Mouse (Mus musculus): Measurements from ENCODE around the gene Uba52. TPM values are rescaled to one million over a fixed set of nuclear protein-coding genes. Genes with fewer than 3 reads are reported as not detected.

Uba52 gene
- total RNA-seq, 2 experiments from 2014 or later = 1,698 to 1,707 TPM

GRCm38 (mm10) chr8:70503062-70503750, 7.4 kb downstream of the Uba52 start:
- DNase-seq = peak; percentile 81

GRCm38 (mm10) chr8:70502540-70502939, 8.1 kb downstream of the Uba52 start:
- DNase-seq = no peak

- DNase-seq = peak; percentile 66
Observed at GRCm38 (mm10) chr8:70501820-70502529, 8.6 kb downstream of the Uba52 start.

GRCm38 (mm10) chr8:70500386-70501301, 10.0 kb downstream of the Uba52 start:
- DNase-seq = no peak

- DNase-seq = no peak
Observed at GRCm38 (mm10) chr8:70495771-70496062, 14.9 kb downstream of the Uba52 start.

- DNase-seq = no peak
Observed at GRCm38 (mm10) chr8:70495001-70495770, 15.4 kb downstream of the Uba52 start.

GRCm38 (mm10) chr8:70494416-70494945, 16.1 kb downstream of the Uba52 start:
- no peak for DNase-seq

GRCm38 (mm10) chr8:70493692-70494415, 16.7 kb downstream of the Uba52 start:
- DNase-seq = no peak

GRCm38 (mm10) chr8:70492664-70493640, 17.6 kb downstream of the Uba52 start, which contains the start of gene Crlf1:
Crlf1 (plus strand) TSS chr8:70493158.
- DNase-seq = no peak

GRCm38 (mm10) chr8:70490880-70491495, 19.6 kb downstream of the Uba52 start:
- no peak for DNase-seq

GRCm38 (mm10) chr8:70490061-70490879, 20.3 kb downstream of the Uba52 start:
- no peak for DNase-seq

- peak; percentile 21 for DNase-seq
Observed at GRCm38 (mm10) chr8:70489576-70489975, 21.0 kb downstream of the Uba52 start.

- DNase-seq = no peak
Observed at GRCm38 (mm10) chr8:70488931-70489470, 21.6 kb downstream of the Uba52 start.

- peak; percentile 24 for DNase-seq
Observed at GRCm38 (mm10) chr8:70487993-70488796, 22.4 kb downstream of the Uba52 start.

GRCm38 (mm10) chr8:70486941-70487520, 23.6 kb downstream of the Uba52 start, which contains the start of gene Tmem59l:
Tmem59l (minus strand) TSS chr8:70487358.
- peak; percentile 5 for DNase-seq

- no peak for DNase-seq
Observed at GRCm38 (mm10) chr8:70486191-70486681, 24.4 kb downstream of the Uba52 start.

- no peak for DNase-seq
Observed at GRCm38 (mm10) chr8:70482943-70483342, 27.7 kb downstream of the Uba52 start.
